Mouse (Mus musculus): Measurements from ENCODE around the gene Retreg3.

- TF ChIP-seq CTCF (IDR thresholded peaks at IDR 0.05) (no peak), EP300 (IDR thresholded peaks at IDR 0.05) (no peak)
These were observed 48.7 kb upstream of the Retreg3 start for GRCm38 (mm10) chr11:101168301-101168980.

Measured in lung, postnatal 0 days (tissue).